Mouse (Mus musculus) ES-E14 (cell line): Measurements from ENCODE around the gene Mmd2.

Experiments
- HCFC1 ChIP-seq: IDR thresholded peaks from 2 replicates; pipeline ENCODE4 v1.6.1; 2012; ENCODE audit warnings: low read length, inconsistent platforms, borderline replicate concordance; ENCODE audit not compliant: insufficient read depth
- MAFK ChIP-seq: IDR thresholded peaks from 2 replicates; pipeline ENCODE4 v1.6.1; 2014; ENCODE audit warnings: mild to moderate bottlenecking, low read depth, low read length, inconsistent platforms; ENCODE audit not compliant: insufficient read depth
- ZNF384 ChIP-seq: IDR thresholded peaks from 2 replicates; pipeline ENCODE4 v1.6.1; 2012; ENCODE audit warnings: low read depth, low read length, inconsistent platforms

DNA sequence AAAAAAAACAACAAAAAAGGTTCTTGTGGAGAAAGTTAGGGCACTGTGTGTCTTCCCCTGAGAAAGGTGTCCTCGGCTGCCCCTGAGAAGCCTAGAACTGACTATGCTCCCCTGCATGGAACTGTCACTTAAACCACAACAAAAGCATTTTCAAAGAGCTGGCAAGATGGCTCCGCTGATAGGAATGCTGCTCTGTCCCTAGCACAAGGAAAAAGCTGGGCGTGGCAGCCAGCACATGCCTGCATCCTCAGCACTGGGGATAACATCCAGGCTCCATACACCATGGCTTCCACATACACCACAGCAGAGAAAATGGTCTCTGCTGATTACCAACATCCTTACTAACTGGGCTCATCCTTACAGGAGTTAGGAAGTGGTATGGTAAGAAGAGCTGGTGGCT, 61.5 kb downstream of the Mmd2 start:
- no peak for TF ChIP-seq HCFC1
- no peak for TF ChIP-seq MAFK
- TF ChIP-seq ZNF384: no peak
